Mouse (Mus musculus) thymus, adult 2 months (tissue): Measurements from ENCODE around the gene Ephb2.

Experiments
- CTCF ChIP-seq: fragments of 200-500 bp; IDR thresholded peaks from 2 replicates; pipeline ENCODE4 v1.5.1; 2012; ENCODE audit warnings: mild to moderate bottlenecking, control low read depth, low read length, moderate library complexity, borderline replicate concordance; ENCODE audit not compliant: control insufficient read depth, poor library complexity, insufficient read depth; ENCODE audit errors: extremely low read depth
- POLR2A ChIP-seq: fragments of 200-500 bp; IDR thresholded peaks from 2 replicates; pipeline ENCODE4 v1.6.1; 2012; ENCODE audit warnings: mild to moderate bottlenecking, low read length, control low read depth, moderate library complexity; ENCODE audit not compliant: control insufficient read depth, poor library complexity, insufficient read depth; ENCODE audit errors: extremely low read depth

- no peak for TF ChIP-seq CTCF
- TF ChIP-seq POLR2A = no peak
These were observed 93.1 kb downstream of the Ephb2 start for GRCm38 (mm10) chr4:136742677-136743076.
